Mouse (Mus musculus): ENCODE results near the gene Hoxc13. TPM values are rescaled to one million over a fixed set of nuclear protein-coding genes. Genes with fewer than 3 reads are reported as not detected.

Gene Hoxc13
- polyA plus RNA-seq, 1 experiment from 2014 or later, result not detected

GRCm38 (mm10) chr15:102934897-102935296 lies 14.0 kb downstream of the Hoxc13 start:
- H3K9me3 ChIP-seq (ENCODE audit: control insufficient read depth, low read length), result no peaks in the 10 kb centered on the region
- WGBS, result 1% methylated on average over 27 of the region's 27 CpGs
- H3K27ac ChIP-seq (ENCODE audit: low read length), result no peak overlapping the region
- ATAC-seq (ENCODE audit: low read depth), result no peak
- H3K9ac ChIP-seq (ENCODE audit: low read length), result no peak overlapping the region
- H3K27me3 ChIP-seq (ENCODE audit: control insufficient read depth, insufficient read depth, low read depth, low read length), result peaks cover 98% of the 10 kb centered on the region
- no peak overlapping the region for H3K4me3 ChIP-seq (ENCODE audit: low read length)
- no peak overlapping the region for H3K4me2 ChIP-seq (ENCODE audit: low read depth, low read length)
- H3K4me1 ChIP-seq (replicated peaks; ENCODE audit: control insufficient read depth, insufficient read depth, low read length), result no peaks in the 10 kb centered on the region
- no peaks in the 10 kb centered on the region for H3K36me3 ChIP-seq (ENCODE audit: control insufficient read depth, insufficient read depth, low read length)

- WGBS, result under 1% methylated on average over 31 of the region's 31 CpGs
- Histone ChIP-seq H3K4me1 (replicated peaks; ENCODE audit: control insufficient read depth, insufficient read depth, low read length) (no peaks in the 10 kb centered on the region), H3K27me3 (ENCODE audit: control insufficient read depth, insufficient read depth, low read depth, low read length) (peaks cover 98% of the 10 kb centered on the region), H3K9me3 (ENCODE audit: control insufficient read depth, low read length) (no peaks in the 10 kb centered on the region), H3K36me3 (ENCODE audit: control insufficient read depth, insufficient read depth, low read length) (no peaks in the 10 kb centered on the region), H3K27ac (ENCODE audit: low read length) (no peak within 1 kb of the TSS), H3K9ac (ENCODE audit: low read length) (no peak within 1 kb of the TSS), H3K4me2 (ENCODE audit: low read depth, low read length) (no peak within 1 kb of the TSS), H3K4me3 (ENCODE audit: low read length) (no peak within 1 kb of the TSS)
- ATAC-seq (ENCODE audit: low read depth), result no peak
These were observed 15.5 kb downstream of the Hoxc13 start, which contains the start of gene Hoxc12 for GRCm38 (mm10) chr15:102936279-102936972. Hoxc12 (plus strand) TSS chr15:102936757.

GRCm38 (mm10) chr15:102937036-102937666 lies 16.2 kb downstream of the Hoxc13 start:
- H3K4me1 ChIP-seq (replicated peaks; ENCODE audit: control insufficient read depth, insufficient read depth, low read length), result no peaks in the 10 kb centered on the region
- WGBS, result under 1% methylated on average over 46 of the region's 50 CpGs
- H3K27ac ChIP-seq (ENCODE audit: low read length), result no peak overlapping the region
- H3K4me3 ChIP-seq (ENCODE audit: low read length), result no peak overlapping the region
- peaks cover 98% of the 10 kb centered on the region for H3K27me3 ChIP-seq (ENCODE audit: control insufficient read depth, insufficient read depth, low read depth, low read length)
- H3K36me3 ChIP-seq (ENCODE audit: control insufficient read depth, insufficient read depth, low read length), result no peaks in the 10 kb centered on the region
- no peak overlapping the region for H3K4me2 ChIP-seq (ENCODE audit: low read depth, low read length)
- no peak overlapping the region for H3K9ac ChIP-seq (ENCODE audit: low read length)
- no peaks in the 10 kb centered on the region for H3K9me3 ChIP-seq (ENCODE audit: control insufficient read depth, low read length)
- no peak for ATAC-seq (ENCODE audit: low read depth)

GRCm38 (mm10) chr15:102939256-102940155 lies 18.6 kb downstream of the Hoxc13 start:
- H3K4me3 ChIP-seq (ENCODE audit: low read length), result no peak overlapping the region
- no peaks in the 10 kb centered on the region for H3K36me3 ChIP-seq (ENCODE audit: control insufficient read depth, insufficient read depth, low read length)
- no peak overlapping the region for H3K27ac ChIP-seq (ENCODE audit: low read length)
- H3K27me3 ChIP-seq (ENCODE audit: control insufficient read depth, insufficient read depth, low read depth, low read length), result peaks cover 96% of the 10 kb centered on the region
- no peak for ATAC-seq (ENCODE audit: low read depth)
- H3K4me2 ChIP-seq (ENCODE audit: low read depth, low read length), result no peak overlapping the region
- H3K4me1 ChIP-seq (replicated peaks; ENCODE audit: control insufficient read depth, insufficient read depth, low read length), result no peaks in the 10 kb centered on the region
- H3K9ac ChIP-seq (ENCODE audit: low read length), result no peak overlapping the region
- 2% methylated on average over 32 of the region's 34 CpGs for WGBS
- no peaks in the 10 kb centered on the region for H3K9me3 ChIP-seq (ENCODE audit: control insufficient read depth, low read length)

- 2% methylated on average over 47 of the region's 53 CpGs for WGBS
- ATAC-seq (ENCODE audit: low read depth), result no peak
- Histone ChIP-seq H3K4me1 (replicated peaks; ENCODE audit: control insufficient read depth, insufficient read depth, low read length) (no peaks in the 10 kb centered on the region), H3K9ac (ENCODE audit: low read length) (no peak overlapping the region), H3K4me3 (ENCODE audit: low read length) (peak overlapping the region; percentile 9; the same call in 1 of the 2 replicates), H3K27me3 (ENCODE audit: control insufficient read depth, insufficient read depth, low read depth, low read length) (peaks cover 96% of the 10 kb centered on the region), H3K9me3 (ENCODE audit: control insufficient read depth, low read length) (no peaks in the 10 kb centered on the region), H3K4me2 (ENCODE audit: low read depth, low read length) (no peak overlapping the region), H3K27ac (ENCODE audit: low read length) (no peak overlapping the region), H3K36me3 (ENCODE audit: control insufficient read depth, insufficient read depth, low read length) (no peaks in the 10 kb centered on the region)
These were observed 22.0 kb downstream of the Hoxc13 start for GRCm38 (mm10) chr15:102942739-102943467.

GRCm38 (mm10) chr15:102943468-102943813 lies 22.5 kb downstream of the Hoxc13 start:
- Histone ChIP-seq H3K27me3 (ENCODE audit: control insufficient read depth, insufficient read depth, low read depth, low read length) (peaks cover 96% of the 10 kb centered on the region), H3K27ac (ENCODE audit: low read length) (no peak overlapping the region), H3K4me1 (replicated peaks; ENCODE audit: control insufficient read depth, insufficient read depth, low read length) (no peaks in the 10 kb centered on the region), H3K36me3 (ENCODE audit: control insufficient read depth, insufficient read depth, low read length) (no peaks in the 10 kb centered on the region), H3K4me2 (ENCODE audit: low read depth, low read length) (no peak overlapping the region), H3K4me3 (ENCODE audit: low read length) (no peak overlapping the region; the same call in 1 of the 2 replicates), H3K9ac (ENCODE audit: low read length) (no peak overlapping the region), H3K9me3 (ENCODE audit: control insufficient read depth, low read length) (no peaks in the 10 kb centered on the region)
- WGBS, result 6% methylated on average over 5 of the region's 5 CpGs
- ATAC-seq (ENCODE audit: low read depth), result no peak

GRCm38 (mm10) chr15:102945185-102946077 lies 24.5 kb downstream of the Hoxc13 start:
- no peaks in the 10 kb centered on the region for H3K36me3 ChIP-seq (ENCODE audit: control insufficient read depth, insufficient read depth, low read length)
- no peak overlapping the region for H3K27ac ChIP-seq (ENCODE audit: low read length)
- ATAC-seq (ENCODE audit: low read depth), result no peak
- no peaks in the 10 kb centered on the region for H3K4me1 ChIP-seq (replicated peaks; ENCODE audit: control insufficient read depth, insufficient read depth, low read length)
- 10% methylated on average over 22 of the region's 22 CpGs for WGBS
- H3K4me2 ChIP-seq (ENCODE audit: low read depth, low read length), result no peak overlapping the region
- no peak overlapping the region for H3K4me3 ChIP-seq (ENCODE audit: low read length)
- H3K9me3 ChIP-seq (ENCODE audit: control insufficient read depth, low read length), result no peaks in the 10 kb centered on the region
- peaks cover 93% of the 10 kb centered on the region for H3K27me3 ChIP-seq (ENCODE audit: control insufficient read depth, insufficient read depth, low read depth, low read length)
- H3K9ac ChIP-seq (ENCODE audit: low read length), result no peak overlapping the region

GRCm38 (mm10) chr15:102947276-102947675 lies 26.4 kb downstream of the Hoxc13 start:
- Histone ChIP-seq H3K9ac (ENCODE audit: low read length) (no peak overlapping the region), H3K4me2 (ENCODE audit: low read depth, low read length) (no peak overlapping the region), H3K9me3 (ENCODE audit: control insufficient read depth, low read length) (no peaks in the 10 kb centered on the region), H3K4me3 (ENCODE audit: low read length) (no peak overlapping the region), H3K36me3 (ENCODE audit: control insufficient read depth, insufficient read depth, low read length) (no peaks in the 10 kb centered on the region), H3K27ac (ENCODE audit: low read length) (no peak overlapping the region), H3K27me3 (ENCODE audit: control insufficient read depth, insufficient read depth, low read depth, low read length) (peaks cover 93% of the 10 kb centered on the region), H3K4me1 (replicated peaks; ENCODE audit: control insufficient read depth, insufficient read depth, low read length) (no peaks in the 10 kb centered on the region)
- WGBS, result 2% methylated on average over 9 of the region's 9 CpGs
- no peak for ATAC-seq (ENCODE audit: low read depth)
